8 mouse cellular contexts compared by ENCODE assay signal in genomic region chr7:13043445-13044253, GRCm38 (mm10). TPM values are rescaled to one million over a fixed set of nuclear protein-coding genes. Genes with fewer than 3 reads are reported as not detected.
DNase-seq lines count a peak whose midpoint lies in the region; ATAC-seq lines count a peak whose summit lies in the region.

No protein-coding gene starts in this region.

- H3K4me1 ChIP-seq in midbrain, embryonic 15.5 days: peaks cover 23% of the 10 kb centered on the region

- peaks cover 28% of the 10 kb centered on the region for H3K27me3 ChIP-seq in midbrain, embryonic 15.5 days (replicated peaks)

- peak overlapping the region; percentile 72 for H3K9ac ChIP-seq in midbrain, embryonic 15.5 days

- no peaks in the 10 kb centered on the region for H3K36me3 ChIP-seq in midbrain, embryonic 15.5 days (replicated peaks)

- 6% methylated on average over 88 of the region's 88 CpGs for WGBS in midbrain, embryonic 15.5 days

- DNase-seq in frontal cortex, postnatal 36 days (ENCODE audit: low spot score in 2 of 2): peak; percentile 53 to 54
- DNase-seq in frontal cortex, adult 2 months (ENCODE audit: extremely low spot score in 1 of 2, low spot score in 1 of 2): no peak
- DNase-seq in thymus, postnatal 4 days: peak; percentile 44
- no peak for DNase-seq in thymus, postnatal 10 days (ENCODE audit: low spot score in 2 of 2)
- DNase-seq in kidney, postnatal 25 days: peak; percentile 37 to 49
- DNase-seq in spleen, postnatal 14 days (ENCODE audit: low spot score in 2 of 2): no peak

- H3K4me3 ChIP-seq in midbrain, embryonic 15.5 days: peak overlapping the region; percentile 49

- peak overlapping the region; percentile 93 for H3K4me2 ChIP-seq in midbrain, embryonic 15.5 days

- H3K9me3 ChIP-seq in midbrain, embryonic 15.5 days: no peaks in the 10 kb centered on the region

- ATAC-seq in granulocyte monocyte progenitor cell, adult 5-6 weeks (replicated peaks; ENCODE audit: poor library complexity, severe bottlenecking): peak; percentile 38
- ATAC-seq in midbrain, embryonic 15.5 days (replicated peaks): peak; percentile 69

- H3K27ac ChIP-seq in midbrain, embryonic 15.5 days: peak overlapping the region; percentile 72

RNA-seq across cellular contexts. Expression of gene Ube2m, which starts 5.6 kb away (rescaled TPM):
- polyA plus RNA-seq in frontal cortex, adult 2 months (2012; rRNA removed): 362 and 411 TPM in 2 replicates
- total RNA-seq in granulocyte monocyte progenitor cell, adult 5-6 weeks (2014; fragmentation: Nextera tagmentation): 196 and 197 TPM in 2 replicates
- 126 and 132 TPM in 2 replicates for total RNA-seq in granulocyte monocyte progenitor cell, adult 5-6 weeks (2017)
- polyA plus RNA-seq in midbrain, embryonic 15.5 days (2015; fragmentation: Nextera tagmentation; extraction: Ambion mirVana): 141 and 162 TPM in 2 replicates

RNA-seq across cellular contexts. Expression of gene Chmp2a, which starts 9.0 kb away (rescaled TPM):
- polyA plus RNA-seq in frontal cortex, adult 2 months (2012; rRNA removed): 239 and 244 TPM in 2 replicates
- total RNA-seq in granulocyte monocyte progenitor cell, adult 5-6 weeks (2014; fragmentation: Nextera tagmentation): 117 and 163 TPM in 2 replicates
- 162 and 196 TPM in 2 replicates for total RNA-seq in granulocyte monocyte progenitor cell, adult 5-6 weeks (2017)
- polyA plus RNA-seq in midbrain, embryonic 15.5 days (2015; fragmentation: Nextera tagmentation; extraction: Ambion mirVana): 188 TPM in 2 replicates

RNA-seq across cellular contexts. Expression of gene Mzf1, which starts 10.9 kb away (rescaled TPM):
- polyA plus RNA-seq in frontal cortex, adult 2 months (2012; rRNA removed): 15.4 and 16.7 TPM in 2 replicates
- 0.43 TPM in 1 of 2 replicates, not detected in the other for total RNA-seq in granulocyte monocyte progenitor cell, adult 5-6 weeks (2014; fragmentation: Nextera tagmentation)
- 0.30 and 0.57 TPM in 2 replicates for total RNA-seq in granulocyte monocyte progenitor cell, adult 5-6 weeks (2017)
- 10.7 and 11.4 TPM in 2 replicates for polyA plus RNA-seq in midbrain, embryonic 15.5 days (2015; fragmentation: Nextera tagmentation; extraction: Ambion mirVana)

RNA-seq across cellular contexts. Expression of gene Zbtb45, which starts 33.8 kb away (rescaled TPM):
- 34.3 and 36.8 TPM in 2 replicates for polyA plus RNA-seq in frontal cortex, adult 2 months (2012; rRNA removed)
- total RNA-seq in granulocyte monocyte progenitor cell, adult 5-6 weeks (2014; fragmentation: Nextera tagmentation): 8.5 and 19.8 TPM in 2 replicates
- total RNA-seq in granulocyte monocyte progenitor cell, adult 5-6 weeks (2017): 4.9 and 11.9 TPM in 2 replicates
- 45.9 and 46.7 TPM in 2 replicates for polyA plus RNA-seq in midbrain, embryonic 15.5 days (2015; fragmentation: Nextera tagmentation; extraction: Ambion mirVana)

RNA-seq across cellular contexts. Expression of gene Trim28, which starts 44.7 kb away (rescaled TPM):
- 234 and 279 TPM in 2 replicates for polyA plus RNA-seq in frontal cortex, adult 2 months (2012; rRNA removed)
- total RNA-seq in granulocyte monocyte progenitor cell, adult 5-6 weeks (2014; fragmentation: Nextera tagmentation): 599 and 728 TPM in 2 replicates
- 489 and 493 TPM in 2 replicates for total RNA-seq in granulocyte monocyte progenitor cell, adult 5-6 weeks (2017)
- polyA plus RNA-seq in midbrain, embryonic 15.5 days (2015; fragmentation: Nextera tagmentation; extraction: Ambion mirVana): 229 and 258 TPM in 2 replicates

Comparison
In these comparisons a context has a peak if more than half of its experiments do, and no peak if none do; other contexts are left out.
1. DNase-seq: peak in frontal cortex, postnatal 36 days (2 of 2), thymus, postnatal 4 days (single experiment) and kidney, postnatal 25 days (2 of 2); none in frontal cortex, adult 2 months (0 of 2), thymus, postnatal 10 days (0 of 2) and spleen, postnatal 14 days (0 of 2).